Mouse (Mus musculus) forebrain, embryonic 14.5 days (tissue): ENCODE results near the gene Gcnt1. TPM values are rescaled to one million over a fixed set of nuclear protein-coding genes. Genes with fewer than 3 reads are reported as not detected.

Experiments used
- ATAC-seq: fragments of 200-750 bp; cut with Nextera tagmentation; 2 replicates; pipeline ENCODE4 v1.8.0; 2017; ENCODE audit warnings: mild to moderate bottlenecking, moderate library complexity
- DNase-seq: peaks from one replicate; pipeline ENCODE4 v3.0.0-alpha.2; 2015; ENCODE audit warnings: low spot score
- H3K27ac ChIP-seq: fragments of 300-500 bp; sonication (generic); 2 replicates; pipeline ENCODE4 v1.5.1; 2014; ENCODE audit warnings: low read depth, mild to moderate bottlenecking, control low read depth, low read length, moderate library complexity
- H3K27me3 ChIP-seq: fragments of 300-500 bp; sonication (generic); replicated peaks from 2 replicates; pipeline ENCODE4 v1.6.1; 2014; ENCODE audit warnings: low read length, control low read depth, mixed read lengths; ENCODE audit not compliant: control insufficient read depth, insufficient read depth
- H3K36me3 ChIP-seq: fragments of 300-500 bp; sonication (generic); 2 replicates; pipeline ENCODE4 v1.6.1; 2014; ENCODE audit warnings: low read length, control low read depth; ENCODE audit not compliant: control insufficient read depth, insufficient read depth
- H3K4me1 ChIP-seq: fragments of 300-500 bp; sonication (generic); 2 replicates; pipeline ENCODE4 v1.6.1; 2014; ENCODE audit warnings: antibody characterized with exemption, low read length, control low read depth; ENCODE audit not compliant: control insufficient read depth, insufficient read depth
- H3K4me2 ChIP-seq: fragments of 300-500 bp; sonication (generic); 2 replicates; pipeline ENCODE4 v1.6.1; 2014; ENCODE audit warnings: mild to moderate bottlenecking, control low read depth, low read length
- H3K4me3 ChIP-seq: fragments of 300-500 bp; sonication (generic); 2 replicates; pipeline ENCODE4 v1.5.1; 2014; ENCODE audit warnings: low read depth, low read length, control low read depth
- H3K9ac ChIP-seq: fragments of 300-500 bp; sonication (generic); 2 replicates; pipeline ENCODE4 v1.6.1; 2014; ENCODE audit warnings: mild to moderate bottlenecking, low read length, control low read depth, moderate library complexity
- H3K9me3 ChIP-seq: fragments of 300-500 bp; sonication (generic); replicated peaks from 2 replicates; pipeline ENCODE4 v1.6.1; 2016; ENCODE audit warnings: low read length, control low read depth, mixed read lengths; ENCODE audit not compliant: control insufficient read depth
- WGBS: fragments of 180-500 bp; shearing (Covaris S2); extraction: QIAGEN DNeasy Blood & Tissue Kit; methylation state at CpG from one replicate; pipeline ENCODE4 v1.1.7; 2014; 5-methylcytosine and 5-hydroxymethylcytosine counted together
- polyA plus RNA-seq: library from polyadenylated mRNA; unstranded; fragments of >200 nt; fragmentation: Nextera tagmentation; extraction: Ambion mirVana; gene quantifications from 2 replicates; pipeline ENCODE4 v1.2.1, GENCODE M21; 2014

Gcnt1 gene
- 0.56 and 0.98 TPM in 2 replicates for polyA plus RNA-seq

DNA sequence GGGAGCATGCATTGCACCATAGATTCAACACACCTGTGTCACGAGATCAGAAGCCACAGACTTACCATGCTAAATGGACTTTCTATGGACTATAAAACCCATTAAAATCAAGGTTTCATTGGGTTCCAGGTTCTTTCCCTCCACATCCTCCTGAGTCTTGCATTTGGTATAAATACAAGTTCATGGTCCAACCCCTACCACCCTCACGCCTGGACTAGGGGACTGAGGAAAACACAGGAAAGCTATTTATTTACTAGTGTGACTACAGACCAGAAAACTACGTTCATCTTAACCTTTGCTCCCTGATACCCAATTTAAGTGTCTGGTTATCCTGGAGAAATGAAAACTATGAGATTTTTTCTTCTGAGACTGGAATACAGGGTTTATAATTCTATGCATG lies at the start of gene Gcnt1:
Gene Gcnt1, minus strand, starts transcription at position 144 of the 400 bp plus-strand sequence.
- H3K27me3 ChIP-seq, result no peaks in the 10 kb centered on the region
- H3K4me3 ChIP-seq, result no peak within 1 kb of the TSS
- no peak within 1 kb of the TSS for H3K27ac ChIP-seq
- no peak for DNase-seq
- no peaks in the 10 kb centered on the region for H3K4me1 ChIP-seq
- no peak for ATAC-seq
- WGBS, result 93% methylated on average over 3 of the region's 3 CpGs
- no peak within 1 kb of the TSS for H3K4me2 ChIP-seq
- H3K36me3 ChIP-seq, result no peaks in the 10 kb centered on the region
- H3K9me3 ChIP-seq, result no peaks in the 10 kb centered on the region
- H3K9ac ChIP-seq, result no peak within 1 kb of the TSS

DNA sequence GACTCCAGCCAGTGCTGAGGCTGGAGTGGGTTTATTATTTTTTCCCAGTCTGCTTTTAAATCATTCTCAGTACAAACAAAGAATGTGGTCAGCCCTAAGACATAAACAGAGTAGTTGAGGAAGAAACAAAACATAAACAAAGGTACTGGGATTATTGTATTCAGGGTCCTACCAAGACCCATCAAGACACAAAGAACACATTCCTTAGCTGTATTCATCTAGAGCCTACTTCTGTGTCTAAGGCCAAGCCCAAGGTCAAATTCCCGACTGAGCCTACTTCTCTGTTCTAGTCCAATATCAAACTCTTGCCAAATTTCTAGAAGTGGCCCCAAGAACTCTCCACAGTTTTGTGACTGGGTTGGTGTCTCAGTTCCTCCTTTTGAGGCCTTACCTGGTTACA lies 45.2 kb upstream of the Gcnt1 start:
- Histone ChIP-seq H3K4me3 (no peak overlapping the region), H3K9ac (no peak overlapping the region), H3K27ac (no peak overlapping the region), H3K27me3 (no peaks in the 10 kb centered on the region), H3K36me3 (no peaks in the 10 kb centered on the region), H3K9me3 (no peaks in the 10 kb centered on the region), H3K4me2 (no peak overlapping the region), H3K4me1 (no peaks in the 10 kb centered on the region)
- 66% methylated on average over 1 of the region's 1 CpGs for WGBS
- no peak for DNase-seq
- ATAC-seq, result no peak

DNA sequence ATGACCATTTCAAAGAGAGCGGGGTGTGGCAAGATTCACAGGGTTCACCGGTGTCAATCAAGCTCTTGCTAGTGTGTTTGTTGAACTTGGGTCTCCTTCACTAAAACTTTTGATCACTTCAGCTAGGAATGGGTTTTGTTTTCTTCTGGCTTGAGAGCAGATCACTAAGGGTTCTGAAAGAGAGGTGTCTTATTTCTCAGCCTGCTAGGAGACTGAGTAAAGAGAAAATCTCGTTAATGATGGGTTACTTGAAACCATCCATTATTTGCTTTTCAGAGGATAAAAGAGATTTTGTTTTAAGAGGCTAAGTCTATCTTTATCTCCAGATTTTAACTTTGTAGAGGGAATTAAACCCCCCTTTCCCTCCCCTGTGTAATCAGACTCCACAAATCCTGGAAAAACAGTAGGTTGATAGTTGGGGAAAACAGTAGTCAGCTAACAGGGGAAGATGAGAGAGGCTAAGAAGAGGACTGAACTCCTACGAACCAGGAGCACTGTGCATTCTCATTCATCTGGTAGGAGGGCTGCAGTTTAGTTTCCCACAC lies 40.3 kb upstream of the Gcnt1 start:
- Histone ChIP-seq H3K4me3 (no peak overlapping the region), H3K9me3 (no peaks in the 10 kb centered on the region), H3K9ac (no peak overlapping the region), H3K27me3 (no peaks in the 10 kb centered on the region), H3K4me1 (no peaks in the 10 kb centered on the region), H3K36me3 (no peaks in the 10 kb centered on the region), H3K4me2 (no peak overlapping the region), H3K27ac (no peak overlapping the region)
- DNase-seq, result no peak
- 26% methylated on average over 4 of the region's 4 CpGs for WGBS
- ATAC-seq, result no peak

DNA sequence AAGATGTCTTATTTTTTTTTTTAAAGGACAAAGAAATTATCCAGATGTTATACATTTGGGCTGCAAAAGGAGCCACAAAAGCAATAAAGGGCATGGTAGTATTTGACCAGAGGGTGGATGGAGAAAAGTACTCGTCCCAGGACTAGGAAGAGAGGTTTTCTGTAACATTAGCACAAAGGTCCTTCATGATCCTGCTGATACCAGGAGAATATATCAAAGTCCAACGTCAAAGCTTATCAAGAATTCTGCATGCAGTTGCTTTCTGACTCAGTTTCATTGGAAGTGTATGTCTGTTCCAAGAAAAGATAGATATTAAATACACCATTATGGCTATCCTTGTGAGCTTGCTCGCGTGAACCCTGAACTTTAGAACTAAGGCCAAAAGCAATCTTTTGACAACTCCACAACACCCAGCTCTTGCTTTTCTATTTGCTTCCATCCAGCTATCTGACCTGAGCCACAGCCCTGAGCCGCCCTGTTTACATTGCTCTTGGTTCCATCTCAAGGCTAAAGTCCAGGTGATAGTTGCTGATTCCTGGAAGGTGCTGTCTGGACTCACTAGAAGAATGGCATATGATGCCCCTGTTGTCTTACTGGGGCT lies 37.9 kb upstream of the Gcnt1 start:
- ATAC-seq, result no peak
- no peak for DNase-seq
- Histone ChIP-seq H3K27ac (no peak overlapping the region), H3K4me2 (no peak overlapping the region), H3K4me1 (no peaks in the 10 kb centered on the region), H3K4me3 (no peak overlapping the region), H3K36me3 (no peaks in the 10 kb centered on the region), H3K9me3 (0 out of 2 replicates have a peak, but pooled peaks cover 3% of the 10 kb centered on the region), H3K9ac (no peak overlapping the region), H3K27me3 (no peaks in the 10 kb centered on the region)
- 88% methylated on average over 5 of the region's 5 CpGs for whole genome bisulfite sequencing

DNA sequence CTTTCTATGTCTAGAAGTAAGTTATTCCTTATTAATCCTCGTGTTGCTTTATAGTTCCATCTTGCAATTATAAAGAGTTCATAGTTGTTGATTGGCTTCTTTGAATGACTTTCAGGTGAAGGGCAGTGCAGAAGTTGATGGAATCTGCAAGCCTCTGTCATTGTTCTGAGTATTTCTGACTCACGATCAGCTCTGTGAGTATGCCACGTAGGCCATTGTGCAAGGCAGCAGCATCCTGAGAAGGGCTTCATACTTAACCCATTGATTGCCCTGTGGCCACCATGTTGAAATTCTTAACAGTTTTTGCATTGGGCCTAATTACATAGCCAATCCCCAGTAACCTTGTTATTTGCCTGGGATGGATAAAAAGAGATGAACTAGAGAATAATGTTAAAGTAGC lies 36.7 kb upstream of the Gcnt1 start:
- WGBS, result 50% methylated on average over 3 of the region's 3 CpGs
- Histone ChIP-seq H3K9ac (no peak overlapping the region), H3K4me2 (no peak overlapping the region), H3K9me3 (0 out of 2 replicates have a peak, but pooled peaks cover 3% of the 10 kb centered on the region), H3K27ac (no peak overlapping the region), H3K36me3 (no peaks in the 10 kb centered on the region), H3K27me3 (no peaks in the 10 kb centered on the region), H3K4me3 (no peak overlapping the region), H3K4me1 (no peaks in the 10 kb centered on the region)
- no peak for ATAC-seq
- DNase-seq, result no peak

DNA sequence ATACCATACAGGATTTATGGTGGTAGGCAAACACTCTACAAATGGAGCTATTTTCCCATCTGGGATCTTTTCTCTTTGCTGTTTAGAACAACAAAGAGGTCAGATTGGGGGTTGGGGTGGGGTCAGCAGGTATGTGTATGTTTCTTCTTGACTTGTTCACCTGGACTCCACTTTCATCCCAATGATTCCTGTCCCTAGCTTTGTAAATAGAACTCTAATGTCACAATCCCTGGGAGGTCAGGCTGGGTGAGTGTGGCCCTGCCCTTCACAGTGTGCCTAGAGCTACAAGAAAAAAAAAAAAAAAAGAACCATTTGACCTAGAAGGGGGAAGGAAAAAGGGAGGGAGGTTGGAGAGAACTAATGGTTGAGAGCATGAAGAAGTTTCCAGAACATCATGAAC lies 35.9 kb upstream of the Gcnt1 start:
- no peak for ATAC-seq
- H3K4me2 ChIP-seq, result no peak overlapping the region
- H3K9ac ChIP-seq, result no peak overlapping the region
- H3K27me3 ChIP-seq, result no peaks in the 10 kb centered on the region
- H3K36me3 ChIP-seq, result no peaks in the 10 kb centered on the region
- H3K4me1 ChIP-seq, result no peaks in the 10 kb centered on the region
- no peak overlapping the region for H3K27ac ChIP-seq
- H3K9me3 ChIP-seq, result 0 out of 2 replicates have a peak, but pooled peaks cover 3% of the 10 kb centered on the region
- no peak overlapping the region for H3K4me3 ChIP-seq
- DNase-seq, result no peak

DNA sequence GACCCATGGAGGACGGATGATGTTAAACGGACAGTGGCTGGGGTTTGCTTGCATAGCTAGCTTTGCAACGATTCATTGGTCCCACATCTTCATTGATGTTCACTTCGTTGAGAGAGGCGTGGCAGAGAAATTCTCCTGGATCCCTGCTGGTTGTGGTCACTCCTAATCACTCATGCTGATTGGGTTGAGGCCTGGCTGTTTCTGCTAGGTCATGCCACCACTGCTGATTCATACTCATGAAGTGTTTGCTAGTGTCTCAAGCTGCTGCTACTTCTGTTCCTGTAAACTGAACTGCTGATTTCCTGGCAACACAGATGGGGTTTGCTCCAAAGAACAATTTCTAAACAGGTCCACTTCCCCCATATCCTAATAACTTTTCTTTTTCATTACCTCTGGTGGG lies 34.2 kb upstream of the Gcnt1 start:
- Histone ChIP-seq H3K27me3 (no peaks in the 10 kb centered on the region), H3K36me3 (no peaks in the 10 kb centered on the region), H3K9ac (no peak overlapping the region), H3K4me3 (no peak overlapping the region), H3K4me2 (no peak overlapping the region), H3K27ac (no peak overlapping the region), H3K9me3 (0 out of 2 replicates have a peak, but pooled peaks cover 3% of the 10 kb centered on the region), H3K4me1 (no peaks in the 10 kb centered on the region)
- WGBS, result 94% methylated on average over 5 of the region's 5 CpGs
- ATAC-seq (no peak), DNase-seq (no peak)

DNA sequence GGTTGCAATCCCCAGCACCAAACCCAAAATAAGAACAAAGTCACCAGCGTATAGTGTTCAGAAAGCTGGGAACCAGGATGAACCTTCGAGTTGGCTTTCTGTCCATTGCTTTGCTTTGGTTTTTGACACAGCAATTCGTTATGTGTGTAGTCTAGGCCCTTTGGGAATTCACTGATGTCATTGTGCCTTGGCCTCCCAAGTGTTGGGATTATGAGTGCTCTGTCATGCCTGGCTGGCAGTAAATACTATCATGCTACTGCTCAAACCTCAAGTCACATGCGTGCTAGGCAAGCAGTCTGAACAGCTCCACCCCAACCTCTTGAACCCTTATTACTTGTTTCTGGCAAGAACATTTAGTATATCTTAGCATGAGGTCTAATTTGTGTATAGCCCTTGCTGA lies 30.5 kb upstream of the Gcnt1 start:
- 0 out of 2 replicates have a peak, but pooled peaks cover 3% of the 10 kb centered on the region for H3K9me3 ChIP-seq
- no peak overlapping the region for H3K4me2 ChIP-seq
- H3K9ac ChIP-seq, result no peak overlapping the region
- H3K4me3 ChIP-seq, result no peak overlapping the region
- H3K36me3 ChIP-seq, result peaks cover 23% of the 10 kb centered on the region
- H3K4me1 ChIP-seq, result no peaks in the 10 kb centered on the region
- DNase-seq (no peak), ATAC-seq (no peak)
- no peak overlapping the region for H3K27ac ChIP-seq
- H3K27me3 ChIP-seq, result no peaks in the 10 kb centered on the region
- WGBS, result 93% methylated on average over 4 of the region's 4 CpGs

DNA sequence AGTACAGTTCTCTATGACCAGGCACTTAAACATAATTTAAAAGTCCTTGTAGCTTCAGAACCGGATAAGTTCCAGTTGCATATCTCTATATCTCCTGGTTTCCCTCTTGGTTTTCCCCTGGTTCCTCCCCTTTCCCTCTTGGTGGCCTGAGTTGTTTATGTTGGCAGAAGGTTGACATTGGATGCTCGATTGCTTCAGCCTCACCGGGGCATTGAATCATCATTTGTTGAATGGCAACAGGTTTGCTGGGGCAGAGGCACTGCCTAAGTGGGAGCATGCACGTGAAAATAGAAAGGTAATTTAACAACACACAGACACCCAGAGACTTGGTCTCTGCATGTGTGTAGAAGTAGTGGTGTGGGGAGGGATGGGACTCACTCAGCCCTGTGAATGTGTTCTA lies 27.9 kb upstream of the Gcnt1 start:
- no peak overlapping the region for H3K4me3 ChIP-seq
- no peaks in the 10 kb centered on the region for H3K27me3 ChIP-seq
- H3K9ac ChIP-seq, result no peak overlapping the region
- H3K9me3 ChIP-seq, result no peaks in the 10 kb centered on the region
- H3K4me2 ChIP-seq, result no peak overlapping the region
- H3K36me3 ChIP-seq, result peaks cover 40% of the 10 kb centered on the region
- H3K27ac ChIP-seq, result no peak overlapping the region
- no peak for DNase-seq
- WGBS, result 83% methylated on average over 4 of the region's 4 CpGs
- ATAC-seq, result no peak
- no peaks in the 10 kb centered on the region for H3K4me1 ChIP-seq
